Mouse (Mus musculus): Measurements from ENCODE around the gene Ngf. TPM values are rescaled to one million over a fixed set of nuclear protein-coding genes. Genes with fewer than 3 reads are reported as not detected.

Gene Ngf
- polyA plus RNA-seq (2012; rRNA removed): 0.44 and 0.45 TPM in 2 replicates

DNA sequence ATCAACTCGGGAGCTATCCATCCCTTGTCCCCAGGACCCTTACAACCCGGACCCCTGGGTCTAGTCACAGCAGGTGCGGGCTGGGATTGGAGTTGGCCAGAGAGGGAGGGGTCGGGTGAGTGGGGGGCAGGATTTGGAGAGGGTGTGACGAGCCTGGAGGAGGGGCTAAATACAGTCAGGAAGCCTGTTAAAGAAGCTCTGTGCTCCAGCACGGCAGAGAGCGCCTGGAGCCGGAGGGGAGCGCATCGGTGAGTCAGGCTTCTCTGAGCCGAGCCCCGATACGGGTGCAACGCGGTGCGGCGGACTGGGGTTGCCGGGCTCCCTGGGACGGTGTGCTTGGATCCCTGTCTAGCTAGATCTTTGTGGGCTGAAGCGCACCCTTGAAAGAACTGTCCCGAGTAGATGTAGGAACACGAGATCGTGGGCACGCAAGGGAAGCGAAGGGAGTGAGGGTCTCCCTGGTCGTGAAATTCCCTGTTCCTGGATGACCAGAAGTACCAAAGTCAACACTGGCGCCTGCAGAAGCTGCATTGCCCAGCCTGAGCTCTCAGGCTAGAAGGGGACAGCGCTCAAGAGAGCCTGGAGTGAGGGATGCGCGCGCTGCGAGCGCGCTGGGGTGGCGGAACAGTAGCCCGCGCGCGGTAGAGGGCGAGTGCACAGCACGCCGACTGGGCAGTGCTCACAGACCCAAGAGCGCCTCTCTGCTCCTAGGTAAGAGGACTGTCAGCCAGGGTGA is at the start of gene Ngf:
TSS of gene Ngf (plus strand) at position 207 of the 736 bp plus-strand sequence.

